Mouse (Mus musculus): Measurements from ENCODE around the gene Rnf19b. TPM values are rescaled to one million over a fixed set of nuclear protein-coding genes. Genes with fewer than 3 reads are reported as not detected.
A peak's percentile ranks its signal among the peaks of the same experiment; 100 is the strongest.

Gene Rnf19b
- total RNA-seq, 1 experiment = 66.7 TPM

- Histone ChIP-seq H3K9me3 (ENCODE audit: control insufficient read depth, insufficient read depth, low read depth, low read length) (no peaks in the 10 kb centered on the region), H3K4me3 (ENCODE audit: insufficient read depth in 1 of 2, low read depth in 1 of 2, low read length in 2 of 2, poor library complexity in 1 of 2, severe bottlenecking in 1 of 2) (no peak overlapping the region), H3K9ac (ENCODE audit: insufficient read depth, low read depth, low read length, poor library complexity, severe bottlenecking) (peak overlapping the region; percentile 35; the same call in 1 of the 2 replicates), H3K36me3 (ENCODE audit: control insufficient read depth, insufficient read depth, low read length, poor library complexity, severe bottlenecking) (no peaks in the 10 kb centered on the region; the same call in 1 of the 2 replicates), H3K4me1 (ENCODE audit: control insufficient read depth in 2 of 2, insufficient read depth in 2 of 2, low read length in 2 of 2, poor library complexity in 1 of 2) (peaks cover 8 to 21% of the 10 kb centered on the region in 2 experiments; a peak in 3 of 4 replicates), H3K27ac (ENCODE audit: insufficient read depth, low read depth, low read length, poor library complexity, severe bottlenecking) (peak overlapping the region; percentile 51)
- TF ChIP-seq CHD2 (IDR thresholded peaks at IDR 0.05; ENCODE audit: low read depth, low read length) (peak; percentile 69; the same call in 1 of the 2 replicates), ZC3H11A (IDR thresholded peaks at IDR 0.05; ENCODE audit: borderline replicate concordance, low read depth, low read length) (no peak)
- DNase-seq (ENCODE audit: low read depth, low spot score) = peak; percentile 53
- in situ Hi-C loops (cut with MboI; ENCODE audit: low sequenced_read_pairs in 2 of 2, unreplicated experiment in 2 of 2) = no loop called here
Measured at GRCm38 (mm10) chr4:129051461-129052183, 6.4 kb upstream of the Rnf19b start.

DNA sequence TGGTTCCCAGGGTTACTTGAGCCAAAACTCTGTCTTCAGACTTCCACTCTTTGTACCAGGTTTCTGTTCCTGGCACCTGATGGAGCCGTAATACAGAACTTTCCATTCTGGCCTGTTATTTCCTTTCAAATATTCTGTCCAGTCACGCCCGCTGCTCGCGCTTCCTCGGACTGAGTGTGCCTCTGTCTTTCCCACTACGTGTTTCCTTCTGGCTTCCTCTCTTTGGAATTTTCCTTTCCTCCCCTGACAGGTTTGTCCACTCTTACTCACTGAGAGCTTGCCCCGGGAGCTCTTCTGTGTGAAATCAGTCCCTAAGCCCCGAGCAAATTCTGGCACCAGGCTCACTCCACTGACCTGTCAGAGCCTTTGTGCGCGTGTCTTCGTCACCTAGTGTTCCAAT is 3.3 kb upstream of the Rnf19b start:
- no peaks in the 10 kb centered on the region; the same call in 1 of the 2 replicates for H3K36me3 ChIP-seq (ENCODE audit: control insufficient read depth, insufficient read depth, low read length, poor library complexity, severe bottlenecking)
- H3K9me3 ChIP-seq (ENCODE audit: control insufficient read depth, insufficient read depth, low read depth, low read length) = no peaks in the 10 kb centered on the region
- peaks cover 6 to 9% of the 10 kb centered on the region in 2 experiments; a peak in 3 of 4 replicates for H3K4me1 ChIP-seq (ENCODE audit: control insufficient read depth in 2 of 2, insufficient read depth in 2 of 2, low read length in 2 of 2, poor library complexity in 1 of 2)
- no peak overlapping the region for H3K9ac ChIP-seq (ENCODE audit: insufficient read depth, low read depth, low read length, poor library complexity, severe bottlenecking)
- in situ Hi-C loops (cut with MboI; ENCODE audit: low sequenced_read_pairs in 2 of 2, unreplicated experiment in 2 of 2) = no loop called here
- no peak overlapping the region for H3K4me3 ChIP-seq (ENCODE audit: insufficient read depth in 1 of 2, low read depth in 1 of 2, low read length in 2 of 2, poor library complexity in 1 of 2, severe bottlenecking in 1 of 2)
- no peak overlapping the region for H3K27ac ChIP-seq (ENCODE audit: insufficient read depth, low read depth, low read length, poor library complexity, severe bottlenecking)
- no peak for DNase-seq (ENCODE audit: low read depth, low spot score)
- TF ChIP-seq HCFC1 (IDR thresholded peaks at IDR 0.05; ENCODE audit: borderline replicate concordance, insufficient read depth, low read length) (no peak), ZC3H11A (IDR thresholded peaks at IDR 0.05; ENCODE audit: borderline replicate concordance, low read depth, low read length) (no peak), CHD2 (IDR thresholded peaks at IDR 0.05; ENCODE audit: low read depth, low read length) (no peak)

DNA sequence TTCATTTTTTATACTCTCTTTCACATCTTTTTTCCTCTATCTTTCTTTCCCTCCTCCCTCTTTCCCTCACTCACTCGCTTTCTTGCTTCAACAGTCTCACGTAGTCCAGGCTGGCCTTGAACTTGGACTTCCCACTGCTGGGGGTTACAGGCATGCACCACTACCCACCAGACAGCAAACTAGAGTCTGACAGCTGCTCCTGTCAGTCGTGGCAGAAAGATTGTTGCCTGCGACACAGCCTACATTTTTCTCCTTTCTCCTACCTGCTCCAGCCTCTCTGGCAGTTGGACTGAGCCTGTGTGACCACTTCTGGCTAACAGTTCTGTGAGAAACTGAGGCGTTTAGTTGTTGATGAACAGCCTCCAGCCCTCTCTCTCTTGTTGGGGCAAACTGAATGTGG is 2.5 kb upstream of the Rnf19b start:
- in situ Hi-C loops (cut with MboI; ENCODE audit: low sequenced_read_pairs in 2 of 2, unreplicated experiment in 2 of 2) = no loop called here
- H3K9me3 ChIP-seq (ENCODE audit: control insufficient read depth, insufficient read depth, low read depth, low read length) = no peaks in the 10 kb centered on the region
- no peak for DNase-seq (ENCODE audit: low read depth, low spot score)
- no peak for TF ChIP-seq MAFK (IDR thresholded peaks at IDR 0.05; ENCODE audit: insufficient read depth, low read depth, low read length)
- no peak for TF ChIP-seq CHD2 (IDR thresholded peaks at IDR 0.05; ENCODE audit: low read depth, low read length)
- TF ChIP-seq HCFC1 (IDR thresholded peaks at IDR 0.05; ENCODE audit: borderline replicate concordance, insufficient read depth, low read length) = no peak
- no peak for TF ChIP-seq ZC3H11A (IDR thresholded peaks at IDR 0.05; ENCODE audit: borderline replicate concordance, low read depth, low read length)
- no peak for TF ChIP-seq ZNF384 (IDR thresholded peaks at IDR 0.05; ENCODE audit: low read depth, low read length)
- peaks cover 4 to 9% of the 10 kb centered on the region in 2 experiments; a peak in 2 of 4 replicates for H3K4me1 ChIP-seq (ENCODE audit: control insufficient read depth in 2 of 2, insufficient read depth in 2 of 2, low read length in 2 of 2, poor library complexity in 1 of 2)
- H3K4me3 ChIP-seq (ENCODE audit: insufficient read depth in 1 of 2, low read depth in 1 of 2, low read length in 2 of 2, poor library complexity in 1 of 2, severe bottlenecking in 1 of 2) = no peak overlapping the region
- no peak overlapping the region for H3K27ac ChIP-seq (ENCODE audit: insufficient read depth, low read depth, low read length, poor library complexity, severe bottlenecking)
- H3K9ac ChIP-seq (ENCODE audit: insufficient read depth, low read depth, low read length, poor library complexity, severe bottlenecking) = no peak overlapping the region
- no peaks in the 10 kb centered on the region; the same call in 1 of the 2 replicates for H3K36me3 ChIP-seq (ENCODE audit: control insufficient read depth, insufficient read depth, low read length, poor library complexity, severe bottlenecking)

GRCm38 (mm10) chr4:129057533-129058206 is 401 bp upstream of the Rnf19b start:
- Histone ChIP-seq H3K4me3 (ENCODE audit: insufficient read depth in 1 of 2, low read depth in 1 of 2, low read length in 2 of 2, poor library complexity in 1 of 2, severe bottlenecking in 1 of 2) (peak overlapping the region; percentile 77 to 92), H3K27ac (ENCODE audit: insufficient read depth, low read depth, low read length, poor library complexity, severe bottlenecking) (peak overlapping the region; percentile 20; the same call in 1 of the 2 replicates), H3K9ac (ENCODE audit: insufficient read depth, low read depth, low read length, poor library complexity, severe bottlenecking) (peak overlapping the region; percentile 84), H3K9me3 (ENCODE audit: control insufficient read depth, insufficient read depth, low read depth, low read length) (no peaks in the 10 kb centered on the region), H3K36me3 (ENCODE audit: control insufficient read depth, insufficient read depth, low read length, poor library complexity, severe bottlenecking) (no peaks in the 10 kb centered on the region; the same call in 1 of the 2 replicates), H3K4me1 (ENCODE audit: control insufficient read depth in 2 of 2, insufficient read depth in 2 of 2, low read length in 2 of 2, poor library complexity in 1 of 2) (peaks cover 2 to 8% of the 10 kb centered on the region in 2 experiments)
- in situ Hi-C loops (cut with MboI; ENCODE audit: low sequenced_read_pairs in 2 of 2, unreplicated experiment in 2 of 2) = no loop called here
- peak; percentile 91 for DNase-seq (ENCODE audit: low read depth, low spot score)
- TF ChIP-seq MAFK (IDR thresholded peaks at IDR 0.05; ENCODE audit: insufficient read depth, low read depth, low read length) = no peak
- 0 out of 2 replicates have a peak, but pooled peaks have one; percentile 14 for TF ChIP-seq ZC3H11A (IDR thresholded peaks at IDR 0.05; ENCODE audit: borderline replicate concordance, low read depth, low read length)

Measured in ES-E14 (cell line).